Mouse (Mus musculus) kidney, postnatal 10 days (tissue): Measurements from ENCODE around the gene Mcrip2.
A peak's percentile ranks its signal among the peaks of the same experiment; 100 is the strongest.

ENCODE experiments used
- DNase-seq: peaks from one replicate; pipeline ENCODE4 v3.0.0; 2021; ENCODE audit warnings: mixed read lengths

Mcrip2 gene

DNA sequence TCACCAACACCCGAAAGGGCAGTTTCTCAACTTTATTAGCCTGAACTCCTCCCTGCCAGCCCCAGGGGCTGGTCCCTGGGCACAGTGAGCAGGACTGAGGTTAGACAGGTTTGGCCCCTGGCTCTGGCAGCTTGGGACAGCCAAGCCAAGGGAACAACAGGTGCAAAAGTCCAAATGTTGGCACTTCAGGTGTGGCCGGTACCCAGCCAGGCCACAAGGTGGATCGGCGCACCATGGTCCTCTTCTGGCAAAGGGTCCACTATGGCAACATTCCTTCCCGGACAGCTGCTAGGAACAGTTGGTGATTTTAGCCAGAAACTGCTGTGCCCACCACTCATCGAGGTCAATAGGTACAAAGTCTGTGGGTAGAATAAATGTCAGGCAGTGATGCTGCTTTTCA lies 4.9 kb downstream of the Mcrip2 start:
- DNase-seq = no peak

DNA sequence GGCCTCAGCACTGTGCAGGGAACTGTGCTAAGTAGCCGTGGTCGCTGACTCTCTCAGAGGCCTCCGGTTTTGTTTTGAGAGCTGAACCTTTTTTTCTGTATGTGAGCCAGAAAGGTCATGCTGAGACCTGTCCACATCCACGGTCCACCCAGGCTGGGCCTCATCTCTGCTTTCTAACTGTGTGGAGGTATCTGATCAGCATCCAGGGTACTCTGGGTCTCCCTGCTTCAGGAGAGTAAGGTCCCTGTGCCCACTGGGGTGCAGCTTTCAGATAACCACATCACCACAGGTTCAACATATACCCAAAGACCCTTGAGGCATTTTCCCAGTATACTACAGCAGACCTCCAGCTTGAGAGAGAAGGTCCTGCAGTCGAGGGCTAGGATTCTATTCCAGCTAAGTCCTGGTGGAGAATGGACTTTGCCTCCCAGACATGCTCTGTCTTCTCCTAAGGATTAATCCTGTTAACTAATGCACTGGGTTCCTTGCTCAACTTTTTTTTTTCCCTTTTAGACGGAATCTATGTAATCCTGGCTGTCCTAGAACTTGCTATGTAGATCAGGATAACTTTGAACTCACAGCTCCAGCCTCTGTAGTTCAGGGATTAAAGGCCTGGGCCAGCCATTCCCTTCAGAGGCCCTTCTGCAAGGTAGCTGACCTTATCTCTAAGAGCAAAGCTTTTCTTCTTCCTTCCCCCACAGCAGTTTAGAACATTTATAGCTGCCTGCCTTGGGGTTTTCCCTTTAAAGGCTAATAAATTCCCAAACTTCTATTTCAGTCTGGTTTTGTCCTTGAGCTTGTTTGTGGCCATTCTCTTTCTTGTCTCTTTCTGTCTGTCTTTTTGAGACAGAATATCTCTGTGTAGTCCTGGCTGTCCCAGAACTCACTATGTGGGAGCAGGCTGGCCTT lies 6.6 kb downstream of the Mcrip2 start:
- DNase-seq = no peak

DNA sequence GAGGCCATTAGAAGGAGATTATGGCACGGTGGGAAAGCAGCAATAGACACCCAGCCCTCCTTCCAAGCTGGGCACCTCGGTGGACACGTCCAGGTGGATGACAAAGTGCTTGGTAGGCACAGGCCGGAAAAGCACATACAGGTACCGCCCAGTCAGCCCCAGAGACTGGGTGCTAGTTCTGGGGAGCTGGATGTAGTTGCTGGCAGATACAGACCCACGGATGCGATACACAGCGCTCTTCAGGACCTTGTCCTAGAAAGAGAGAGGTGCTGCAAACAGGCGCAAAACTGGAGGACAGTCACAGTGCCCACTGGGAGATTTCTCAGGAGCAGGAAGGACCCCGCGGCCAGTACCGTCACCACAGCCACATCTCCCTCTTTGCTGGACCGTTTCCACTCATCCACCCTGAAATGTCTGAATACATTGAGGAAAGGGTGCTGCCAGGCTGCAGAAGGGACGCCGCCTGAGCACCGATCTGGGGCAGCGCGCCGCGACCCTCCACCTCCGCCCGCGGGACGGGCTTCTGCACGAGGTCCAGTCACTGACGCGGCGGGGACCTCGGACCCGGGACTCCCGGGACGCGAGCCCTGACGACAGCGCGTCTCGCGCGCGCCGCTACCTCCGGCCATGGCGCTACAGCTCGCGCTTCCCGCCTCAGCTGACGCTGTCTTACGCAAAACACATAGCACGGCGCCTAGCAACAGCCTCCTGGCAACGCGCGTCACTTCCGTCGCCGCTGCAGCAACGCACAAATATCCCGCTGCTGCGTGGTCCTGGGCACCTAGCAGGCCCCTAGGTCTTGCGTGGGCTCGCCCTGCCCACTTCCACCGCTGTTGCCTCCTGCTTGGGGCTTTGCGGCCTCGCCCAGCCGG lies 7.5 kb downstream of the Mcrip2 start, which contains the start of gene Wdr90:
Wdr90 (minus strand) TSS at position 670 of the 872 bp plus-strand sequence.
- DNase-seq = peak; percentile 96

- no peak for DNase-seq
These were observed 8.3 kb downstream of the Mcrip2 start for GRCm38 (mm10) chr17:25860229-25860628.

- peak; percentile 97 for DNase-seq
These were observed 24.1 kb downstream of the Mcrip2 start, which contains the start of gene Rhot2 for GRCm38 (mm10) chr17:25844396-25844901. Rhot2 (minus strand) TSS chr17:25844851.

DNA sequence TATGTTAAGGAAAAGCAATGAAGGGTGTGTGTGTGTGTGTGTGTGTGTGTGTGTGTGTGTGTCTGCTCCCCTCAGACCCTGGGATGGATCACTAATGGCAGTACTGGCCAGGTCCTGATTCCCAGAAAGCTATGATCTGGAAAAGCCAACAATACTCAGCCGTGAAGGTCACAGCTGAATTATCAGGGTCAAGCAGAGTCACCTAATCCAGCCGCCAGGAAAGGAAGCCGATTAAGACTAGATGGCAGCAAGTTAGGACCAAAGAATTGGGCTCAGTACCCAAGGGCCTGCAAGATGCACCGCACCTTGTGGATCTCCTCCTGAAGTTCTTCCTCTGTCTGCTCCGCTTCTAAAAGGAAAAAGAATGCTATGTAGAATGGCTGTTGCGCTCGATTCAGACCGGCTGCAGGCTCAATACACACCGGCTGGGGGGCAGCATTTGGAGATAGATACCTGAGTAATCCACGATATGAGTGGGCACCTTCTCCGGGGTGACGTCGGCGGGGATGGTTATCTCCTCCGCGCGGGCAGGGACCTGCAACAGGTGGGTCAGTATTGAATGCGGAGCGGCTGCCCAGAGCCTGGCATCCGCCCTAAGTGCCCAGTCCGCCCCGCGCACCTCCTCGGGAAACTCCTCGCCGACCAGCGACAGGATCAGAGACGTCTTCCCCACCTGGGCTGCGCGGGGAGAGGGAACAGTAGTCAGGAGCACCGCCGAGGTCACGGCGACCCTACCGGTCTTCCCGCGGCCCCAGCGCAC lies 24.7 kb downstream of the Mcrip2 start:
- DNase-seq = peak; percentile 21

DNA sequence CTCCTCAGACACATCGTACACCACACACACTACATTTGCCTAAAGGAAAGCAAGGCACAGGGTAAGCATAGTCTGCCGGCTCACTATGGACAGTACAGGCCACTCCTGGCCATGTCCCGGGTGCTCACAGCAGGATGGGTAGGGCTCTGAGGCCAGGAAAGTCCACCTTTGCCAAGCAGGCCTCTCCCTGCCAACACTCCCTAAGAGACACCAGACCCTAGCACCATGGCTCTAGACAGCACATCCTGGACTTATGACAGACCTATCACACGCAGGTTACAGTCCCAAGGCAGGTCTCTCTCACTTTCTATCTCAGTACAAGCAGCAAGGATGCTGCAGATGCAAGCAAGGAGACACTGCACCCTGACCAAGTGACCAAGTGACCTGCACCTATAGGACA lies 25.4 kb downstream of the Mcrip2 start:
- no peak for DNase-seq

DNA sequence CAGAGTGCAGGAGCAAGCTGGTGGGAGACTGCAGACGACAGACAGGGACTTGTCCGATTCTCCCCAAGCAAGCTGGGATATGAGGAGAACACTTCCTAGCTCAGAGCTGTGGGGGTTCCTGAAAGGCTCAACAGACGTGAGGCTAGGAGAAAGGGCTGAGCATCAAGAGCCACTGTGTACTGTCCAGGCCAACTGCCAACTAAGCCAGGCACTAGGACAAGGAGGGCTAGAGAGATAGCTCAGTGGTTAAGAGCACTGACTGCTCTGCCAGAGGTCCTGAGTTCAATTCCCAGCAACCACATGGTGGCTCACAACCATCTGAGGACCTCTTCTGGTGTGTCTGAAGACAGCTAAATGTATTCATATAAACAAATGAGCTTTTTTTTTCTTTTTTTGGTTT lies 26.1 kb downstream of the Mcrip2 start:
- DNase-seq = no peak

- DNase-seq = no peak
These were observed 27.3 kb downstream of the Mcrip2 start, which contains the start of gene Gm20683 for GRCm38 (mm10) chr17:25841117-25841880. Gm20683 (minus strand) TSS chr17:25841763.

- no peak for DNase-seq
These were observed 28.0 kb downstream of the Mcrip2 start for GRCm38 (mm10) chr17:25840519-25840918.

DNA sequence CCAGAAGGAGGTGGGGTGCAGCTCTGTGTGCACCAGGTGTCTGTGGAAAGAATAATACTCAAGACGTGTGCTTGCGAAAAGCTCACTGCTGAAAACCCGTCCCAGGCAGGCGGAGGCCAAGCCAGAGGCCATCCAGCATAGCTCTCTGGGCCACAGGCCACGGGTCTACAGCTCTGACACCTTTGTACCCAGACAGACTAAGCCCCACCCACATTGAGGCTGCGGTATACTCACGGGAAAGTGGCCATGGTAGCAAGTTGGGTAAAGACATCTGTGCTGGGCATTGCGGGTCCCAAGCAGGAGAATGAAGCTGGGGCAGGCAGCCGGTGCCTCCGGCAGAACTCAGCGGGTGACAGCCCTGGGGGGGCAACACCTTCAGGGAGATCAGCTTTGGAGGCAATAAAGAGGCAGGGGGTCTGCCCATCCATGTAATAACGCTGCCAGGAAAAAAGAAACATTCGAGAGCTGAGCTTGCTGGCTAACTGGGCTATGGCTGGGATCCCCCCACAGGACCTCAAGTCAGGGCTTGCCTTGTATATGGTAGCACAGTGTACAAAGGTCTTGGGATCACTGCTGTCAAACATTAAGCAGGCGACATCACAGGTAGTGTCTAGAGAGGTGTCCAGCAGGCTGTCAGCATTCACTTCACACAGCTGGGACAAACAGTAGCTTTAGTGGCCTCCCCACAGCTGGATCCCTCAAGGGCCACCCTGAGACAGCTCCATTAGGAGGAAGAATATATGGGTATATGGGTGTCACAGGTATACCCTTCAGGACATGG lies 28.9 kb downstream of the Mcrip2 start:
- peak; percentile 55 for DNase-seq

DNA sequence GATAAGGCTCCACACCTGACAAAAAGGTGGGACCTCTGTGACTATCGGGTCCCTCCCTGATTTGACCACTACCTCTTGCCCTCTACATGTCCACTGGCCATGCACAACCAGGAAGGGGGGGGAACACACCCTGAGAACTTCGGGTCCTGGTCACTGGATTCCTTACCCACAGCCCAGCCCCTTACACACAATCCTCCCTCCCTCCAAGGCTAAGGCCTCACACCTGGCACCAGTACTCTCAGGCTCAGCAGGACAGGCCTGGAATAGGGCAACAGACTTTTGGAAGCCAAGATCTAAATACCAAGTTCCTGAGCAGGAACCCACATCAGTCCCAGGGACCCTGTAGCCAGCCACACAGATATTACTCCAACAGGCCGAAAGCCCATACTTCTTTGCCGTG lies 29.7 kb downstream of the Mcrip2 start:
- peak; percentile 14 for DNase-seq

DNA sequence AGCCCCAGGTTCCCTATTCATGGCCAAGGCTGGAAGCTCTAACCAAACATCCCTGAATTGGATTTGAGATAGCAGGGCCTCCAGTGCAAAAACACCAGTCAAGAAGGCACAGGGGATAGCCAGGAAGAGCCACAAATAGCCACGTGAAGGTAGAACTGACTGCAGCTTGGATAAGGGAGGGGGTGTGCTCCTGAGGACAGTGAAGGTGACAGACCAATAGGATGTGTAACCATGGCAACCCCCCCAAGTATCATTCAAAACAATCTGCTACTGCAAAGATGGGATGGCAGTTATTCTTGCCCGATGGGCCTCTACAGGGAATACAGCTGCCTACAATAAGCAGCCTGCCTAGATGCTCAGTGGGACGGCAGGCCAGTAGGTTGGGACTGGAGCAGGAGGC lies 31.0 kb downstream of the Mcrip2 start:
- no peak for DNase-seq

- DNase-seq = peak; percentile 84
These were observed 31.5 kb downstream of the Mcrip2 start, which contains the start of gene Rhbdl1 for GRCm38 (mm10) chr17:25837076-25837410. Rhbdl1 (minus strand) TSS chr17:25837295.

GRCm38 (mm10) chr17:25836397-25837075 lies 32.0 kb downstream of the Mcrip2 start:
- DNase-seq = peak; percentile 56

DNA sequence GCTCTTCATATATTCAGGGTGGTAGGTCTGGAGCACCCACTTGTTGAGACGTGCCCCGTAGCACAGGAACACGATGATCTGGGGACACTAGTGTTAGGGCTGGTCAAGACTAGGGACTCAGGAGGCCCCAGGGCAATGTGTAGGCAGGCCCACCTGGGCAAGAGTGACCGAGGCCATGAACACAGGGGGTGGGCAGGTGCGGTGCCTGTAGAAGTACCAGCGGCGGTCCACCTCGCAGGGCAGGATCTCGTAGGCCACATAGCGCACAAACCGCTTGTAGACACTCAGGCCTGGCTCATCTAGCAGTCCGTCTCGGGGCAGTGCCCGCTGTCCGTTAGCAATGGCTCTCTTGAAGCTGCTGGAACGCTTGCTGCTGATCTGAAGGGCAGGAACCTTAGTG lies 32.7 kb downstream of the Mcrip2 start:
- DNase-seq = peak; percentile 40

- DNase-seq = peak; percentile 43
These were observed 33.3 kb downstream of the Mcrip2 start for GRCm38 (mm10) chr17:25835301-25835700.

- peak; percentile 34 for DNase-seq
These were observed 33.9 kb downstream of the Mcrip2 start for GRCm38 (mm10) chr17:25834595-25835222.

DNA sequence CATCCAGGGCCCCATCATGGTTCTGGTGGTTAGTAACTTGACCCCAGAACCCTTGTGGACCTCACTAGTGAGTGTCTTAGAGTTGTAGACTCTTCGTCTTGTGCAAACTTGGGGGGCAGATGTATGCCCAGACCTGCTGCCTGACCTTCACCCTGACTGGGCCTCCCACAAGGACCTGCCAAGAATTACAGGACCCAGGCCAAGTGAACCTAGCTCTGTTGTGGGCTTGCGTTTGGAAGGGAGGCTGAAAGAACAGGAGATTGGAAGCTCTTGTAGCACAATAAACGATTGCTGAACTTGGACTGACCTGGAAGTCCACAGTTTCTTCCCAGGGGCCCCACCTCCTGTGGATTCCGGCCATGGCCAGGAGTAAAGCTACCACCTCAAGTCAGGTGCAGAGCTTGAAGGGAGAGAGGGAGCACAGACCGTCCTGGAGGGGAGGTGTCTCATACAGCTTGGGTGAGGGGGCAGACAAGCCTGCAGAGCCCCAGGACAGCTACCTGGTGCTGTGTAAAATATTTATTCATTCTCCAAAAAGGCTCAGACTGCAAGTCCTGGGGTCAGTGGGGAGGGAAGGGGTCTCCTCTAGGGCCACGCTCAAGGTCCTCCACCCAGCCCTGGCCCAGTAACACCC lies 34.5 kb downstream of the Mcrip2 start:
- peak; percentile 58 for DNase-seq
